Mouse (Mus musculus): ENCODE measurements around the gene Sprr2a3. TPM values are rescaled to one million over a fixed set of nuclear protein-coding genes. Genes with fewer than 3 reads are reported as not detected.
"Not testable (repeated sequence)": the region's sequence is repeated elsewhere in the genome, so short reads cannot be mapped to it uniquely, and the experiment has no call there.

Gene Sprr2a3
- polyA plus RNA-seq, 1 experiment = not detected

GRCm38 (mm10) chr3:92271414-92271985 lies 13.7 kb upstream of the Sprr2a3 start:
- H3K36me3 ChIP-seq (ENCODE audit: control insufficient read depth, insufficient read depth, low read length); DNase-seq (ENCODE audit: low read depth in 1 of 2, low spot score in 2 of 2); H3K27me3 ChIP-seq (ENCODE audit: control insufficient read depth, insufficient read depth, low read length); H3K4me3 ChIP-seq (ENCODE audit: extremely low read depth, insufficient read depth, insufficient read length); H3K27ac ChIP-seq (ENCODE audit: insufficient read depth, low read length); H3K4me1 ChIP-seq (ENCODE audit: control insufficient read depth, insufficient read depth, insufficient read length): not testable (repeated sequence)
- WGBS = no CpG with 5 or more reads among the region's 4 CpGs

- H3K27ac ChIP-seq (ENCODE audit: insufficient read depth, low read length); H3K36me3 ChIP-seq (ENCODE audit: control insufficient read depth, insufficient read depth, low read length); H3K4me3 ChIP-seq (ENCODE audit: extremely low read depth, insufficient read depth, insufficient read length); DNase-seq (ENCODE audit: low read depth in 1 of 2, low spot score in 2 of 2); H3K27me3 ChIP-seq (ENCODE audit: control insufficient read depth, insufficient read depth, low read length); H3K4me1 ChIP-seq (ENCODE audit: control insufficient read depth, insufficient read depth, insufficient read length): not testable (repeated sequence)
Measured at GRCm38 (mm10) chr3:92273504-92273903, 11.7 kb upstream of the Sprr2a3 start.

- WGBS = no CpG with 5 or more reads among the region's 1 CpGs
- not testable (repeated sequence) for H3K4me3 ChIP-seq (ENCODE audit: extremely low read depth, insufficient read depth, insufficient read length); H3K27me3 ChIP-seq (ENCODE audit: control insufficient read depth, insufficient read depth, low read length); H3K27ac ChIP-seq (ENCODE audit: insufficient read depth, low read length); DNase-seq (ENCODE audit: low read depth in 1 of 2, low spot score in 2 of 2); H3K36me3 ChIP-seq (ENCODE audit: control insufficient read depth, insufficient read depth, low read length); H3K4me1 ChIP-seq (ENCODE audit: control insufficient read depth, insufficient read depth, insufficient read length)
Measured at GRCm38 (mm10) chr3:92274018-92274417, 11.2 kb upstream of the Sprr2a3 start.

GRCm38 (mm10) chr3:92279663-92280062 lies 5.6 kb upstream of the Sprr2a3 start:
- not testable (repeated sequence) for H3K27me3 ChIP-seq (ENCODE audit: control insufficient read depth, insufficient read depth, low read length); DNase-seq (ENCODE audit: low read depth in 1 of 2, low spot score in 2 of 2); H3K4me1 ChIP-seq (ENCODE audit: control insufficient read depth, insufficient read depth, insufficient read length); H3K27ac ChIP-seq (ENCODE audit: insufficient read depth, low read length); H3K4me3 ChIP-seq (ENCODE audit: extremely low read depth, insufficient read depth, insufficient read length); H3K36me3 ChIP-seq (ENCODE audit: control insufficient read depth, insufficient read depth, low read length)

GRCm38 (mm10) chr3:92280963-92281606 lies 4.1 kb upstream of the Sprr2a3 start:
- 73% methylated on average over 5 of the region's 12 CpGs for WGBS
- H3K4me3 ChIP-seq (ENCODE audit: extremely low read depth, insufficient read depth, insufficient read length) = not testable (repeated sequence)

GRCm38 (mm10) chr3:92288489-92288888 lies 3.3 kb downstream of the Sprr2a3 start:
- not testable (repeated sequence) for H3K27me3 ChIP-seq (ENCODE audit: control insufficient read depth, insufficient read depth, low read length); H3K4me3 ChIP-seq (ENCODE audit: extremely low read depth, insufficient read depth, insufficient read length); H3K27ac ChIP-seq (ENCODE audit: insufficient read depth, low read length); H3K36me3 ChIP-seq (ENCODE audit: control insufficient read depth, insufficient read depth, low read length); DNase-seq (ENCODE audit: low read depth in 1 of 2, low spot score in 2 of 2); H3K4me1 ChIP-seq (ENCODE audit: control insufficient read depth, insufficient read depth, insufficient read length)
- 79% methylated on average over 3 of the region's 6 CpGs for WGBS

More at GRCm38 (mm10) chr3:92280963-92281606, 4.1 kb upstream of the Sprr2a3 start:
- H3K4me1 ChIP-seq (ENCODE audit: control insufficient read depth, insufficient read depth, insufficient read length); H3K27me3 ChIP-seq (ENCODE audit: control insufficient read depth, insufficient read depth, low read length); DNase-seq (ENCODE audit: low read depth in 1 of 2, low spot score in 2 of 2); H3K27ac ChIP-seq (ENCODE audit: insufficient read depth, low read length); H3K36me3 ChIP-seq (ENCODE audit: control insufficient read depth, insufficient read depth, low read length): not testable (repeated sequence)

GRCm38 (mm10) chr3:92307406-92307805 lies 22.2 kb downstream of the Sprr2a3 start:
- no peaks in the 10 kb centered on the region for H3K4me1 ChIP-seq (ENCODE audit: control insufficient read depth, insufficient read depth, insufficient read length)
- H3K4me3 ChIP-seq (ENCODE audit: extremely low read depth, insufficient read depth, insufficient read length) = no peak overlapping the region
- no peak overlapping the region for H3K27ac ChIP-seq (ENCODE audit: insufficient read depth, low read length)
- H3K36me3 ChIP-seq (ENCODE audit: control insufficient read depth, insufficient read depth, low read length) = no peaks in the 10 kb centered on the region
- H3K27me3 ChIP-seq (ENCODE audit: control insufficient read depth, insufficient read depth, low read length) = no peaks in the 10 kb centered on the region
- TF ChIP-seq POLR2A (IDR thresholded peaks at IDR 0.05; ENCODE audit: low read depth, low read length) (no peak), CTCF (IDR thresholded peaks at IDR 0.05; ENCODE audit: extremely low read depth, insufficient read depth, insufficient read length, insufficient replicate concordance) (no peak)
- WGBS = 86% methylated on average over 1 of the region's 1 CpGs
- DNase-seq (ENCODE audit: low read depth in 1 of 2, low spot score in 2 of 2) = no peak

GRCm38 (mm10) chr3:92316320-92316719 lies 31.1 kb downstream of the Sprr2a3 start, which contains the start of gene Sprr2b:
TSS of gene Sprr2b (plus strand) at chr3:92316620.
- TF ChIP-seq CTCF (IDR thresholded peaks at IDR 0.05; ENCODE audit: extremely low read depth, insufficient read depth, insufficient read length, insufficient replicate concordance) = no peak
- TF ChIP-seq POLR2A (IDR thresholded peaks at IDR 0.05; ENCODE audit: low read depth, low read length) = no peak
- no peak for DNase-seq (ENCODE audit: low read depth in 1 of 2, low spot score in 2 of 2)
- Histone ChIP-seq H3K36me3 (ENCODE audit: control insufficient read depth, insufficient read depth, low read length) (no peaks in the 10 kb centered on the region), H3K27me3 (ENCODE audit: control insufficient read depth, insufficient read depth, low read length) (no peaks in the 10 kb centered on the region), H3K27ac (ENCODE audit: insufficient read depth, low read length) (no peak within 1 kb of the TSS), H3K4me1 (ENCODE audit: control insufficient read depth, insufficient read depth, insufficient read length) (no peaks in the 10 kb centered on the region), H3K4me3 (ENCODE audit: extremely low read depth, insufficient read depth, insufficient read length) (no peak within 1 kb of the TSS)
- 76% methylated on average over 2 of the region's 2 CpGs for WGBS
